Mouse (Mus musculus) forebrain, embryonic 14.5 days (tissue): ENCODE measurements around the gene Ttc16. TPM values are rescaled to one million over a fixed set of nuclear protein-coding genes. Genes with fewer than 3 reads are reported as not detected.

Experiments
- ATAC-seq: fragments of 200-750 bp; cut with Nextera tagmentation; 2 replicates; pipeline ENCODE4 v1.8.0; 2017; ENCODE audit warnings: mild to moderate bottlenecking, moderate library complexity
- DNase-seq: peaks from one replicate; pipeline ENCODE4 v3.0.0-alpha.2; 2015; ENCODE audit warnings: low spot score
- H3K27ac ChIP-seq: fragments of 300-500 bp; sonication (generic); 2 replicates; pipeline ENCODE4 v1.5.1; 2014; ENCODE audit warnings: low read depth, mild to moderate bottlenecking, control low read depth, low read length, moderate library complexity
- H3K27me3 ChIP-seq: fragments of 300-500 bp; sonication (generic); replicated peaks from 2 replicates; pipeline ENCODE4 v1.6.1; 2014; ENCODE audit warnings: low read length, control low read depth, mixed read lengths; ENCODE audit not compliant: control insufficient read depth, insufficient read depth
- H3K36me3 ChIP-seq: fragments of 300-500 bp; sonication (generic); 2 replicates; pipeline ENCODE4 v1.6.1; 2014; ENCODE audit warnings: low read length, control low read depth; ENCODE audit not compliant: control insufficient read depth, insufficient read depth
- H3K4me1 ChIP-seq: fragments of 300-500 bp; sonication (generic); 2 replicates; pipeline ENCODE4 v1.6.1; 2014; ENCODE audit warnings: antibody characterized with exemption, low read length, control low read depth; ENCODE audit not compliant: control insufficient read depth, insufficient read depth
- H3K4me2 ChIP-seq: fragments of 300-500 bp; sonication (generic); 2 replicates; pipeline ENCODE4 v1.6.1; 2014; ENCODE audit warnings: mild to moderate bottlenecking, control low read depth, low read length
- H3K4me3 ChIP-seq: fragments of 300-500 bp; sonication (generic); 2 replicates; pipeline ENCODE4 v1.5.1; 2014; ENCODE audit warnings: low read depth, low read length, control low read depth
- H3K9ac ChIP-seq: fragments of 300-500 bp; sonication (generic); 2 replicates; pipeline ENCODE4 v1.6.1; 2014; ENCODE audit warnings: mild to moderate bottlenecking, low read length, control low read depth, moderate library complexity
- H3K9me3 ChIP-seq: fragments of 300-500 bp; sonication (generic); replicated peaks from 2 replicates; pipeline ENCODE4 v1.6.1; 2016; ENCODE audit warnings: low read length, control low read depth, mixed read lengths; ENCODE audit not compliant: control insufficient read depth
- WGBS: fragments of 180-500 bp; shearing (Covaris S2); extraction: QIAGEN DNeasy Blood & Tissue Kit; methylation state at CpG from one replicate; pipeline ENCODE4 v1.1.7; 2014; 5-methylcytosine and 5-hydroxymethylcytosine counted together
- polyA plus RNA-seq: library from polyadenylated mRNA; unstranded; fragments of >200 nt; fragmentation: Nextera tagmentation; extraction: Ambion mirVana; gene quantifications from 2 replicates; pipeline ENCODE4 v1.2.1, GENCODE M21; 2014

Gene Ttc16
- polyA plus RNA-seq, 1 experiment from 2014 or later, result 0.27 TPM

GRCm38 (mm10) chr2:32817589-32817988, 42.2 kb upstream of the Ttc16 start:
- WGBS, result 53% methylated on average over 7 of the region's 7 CpGs
- H3K27ac ChIP-seq, result peak overlapping the region; percentile 83
- H3K4me2 ChIP-seq, result no peak overlapping the region
- H3K9me3 ChIP-seq, result no peaks in the 10 kb centered on the region
- no peak for DNase-seq
- H3K27me3 ChIP-seq, result no peaks in the 10 kb centered on the region
- H3K36me3 ChIP-seq, result peaks cover 57% of the 10 kb centered on the region
- H3K4me3 ChIP-seq, result no peak overlapping the region
- no peak for ATAC-seq
- H3K4me1 ChIP-seq, result no peaks in the 10 kb centered on the region
- no peak overlapping the region for H3K9ac ChIP-seq

- Histone ChIP-seq H3K4me2 (no peak overlapping the region), H3K9me3 (no peaks in the 10 kb centered on the region), H3K9ac (no peak overlapping the region), H3K4me1 (no peaks in the 10 kb centered on the region), H3K4me3 (no peak overlapping the region), H3K27me3 (no peaks in the 10 kb centered on the region), H3K27ac (peak overlapping the region; percentile 83), H3K36me3 (peaks cover 60% of the 10 kb centered on the region)
- ATAC-seq, result peak; percentile 86
- DNase-seq, result peak; percentile 87
- WGBS, result 56% methylated on average over 17 of the region's 17 CpGs
These were observed 41.6 kb upstream of the Ttc16 start for GRCm38 (mm10) chr2:32816946-32817581.

- no peak overlapping the region for H3K9ac ChIP-seq
- DNase-seq (peak; percentile 52), ATAC-seq (peak; percentile 69)
- no peak overlapping the region for H3K4me2 ChIP-seq
- H3K36me3 ChIP-seq, result peaks cover 66% of the 10 kb centered on the region
- no peaks in the 10 kb centered on the region for H3K9me3 ChIP-seq
- no peaks in the 10 kb centered on the region for H3K4me1 ChIP-seq
- no peak overlapping the region for H3K4me3 ChIP-seq
- H3K27ac ChIP-seq, result peak overlapping the region; percentile 83
- no peaks in the 10 kb centered on the region for H3K27me3 ChIP-seq
- 58% methylated on average over 2 of the region's 2 CpGs for WGBS
These were observed 41.1 kb upstream of the Ttc16 start for GRCm38 (mm10) chr2:32816497-32816896.

GRCm38 (mm10) chr2:32811959-32812358, 36.5 kb upstream of the Ttc16 start:
- DNase-seq, result no peak
- WGBS, result 86% methylated on average over 8 of the region's 8 CpGs
- H3K36me3 ChIP-seq, result peaks cover 77% of the 10 kb centered on the region
- H3K9me3 ChIP-seq, result no peaks in the 10 kb centered on the region
- no peak overlapping the region for H3K9ac ChIP-seq
- ATAC-seq, result no peak
- no peak overlapping the region for H3K4me3 ChIP-seq
- H3K4me2 ChIP-seq, result no peak overlapping the region
- no peaks in the 10 kb centered on the region for H3K27me3 ChIP-seq
- H3K4me1 ChIP-seq, result no peaks in the 10 kb centered on the region
- H3K27ac ChIP-seq, result no peak overlapping the region

GRCm38 (mm10) chr2:32808816-32809566, 33.6 kb upstream of the Ttc16 start:
- no peaks in the 10 kb centered on the region for H3K27me3 ChIP-seq
- H3K4me1 ChIP-seq, result no peaks in the 10 kb centered on the region
- DNase-seq (no peak), ATAC-seq (no peak)
- peaks cover 78% of the 10 kb centered on the region for H3K36me3 ChIP-seq
- WGBS, result 93% methylated on average over 14 of the region's 14 CpGs
- H3K4me3 ChIP-seq, result no peak overlapping the region
- no peaks in the 10 kb centered on the region for H3K9me3 ChIP-seq
- H3K27ac ChIP-seq, result no peak overlapping the region
- H3K4me2 ChIP-seq, result no peak overlapping the region
- no peak overlapping the region for H3K9ac ChIP-seq

- H3K4me2 ChIP-seq, result no peak overlapping the region
- DNase-seq, result no peak
- 80% methylated on average over 10 of the region's 10 CpGs for WGBS
- H3K27me3 ChIP-seq, result no peaks in the 10 kb centered on the region
- H3K9me3 ChIP-seq, result no peaks in the 10 kb centered on the region
- no peak overlapping the region for H3K27ac ChIP-seq
- peaks cover 83% of the 10 kb centered on the region for H3K36me3 ChIP-seq
- ATAC-seq, result no peak
- no peak overlapping the region for H3K9ac ChIP-seq
- H3K4me1 ChIP-seq, result no peaks in the 10 kb centered on the region
- no peak overlapping the region for H3K4me3 ChIP-seq
These were observed 23.0 kb upstream of the Ttc16 start for GRCm38 (mm10) chr2:32798251-32798962.

- WGBS, result 75% methylated on average over 13 of the region's 13 CpGs
- Histone ChIP-seq H3K36me3 (peaks cover 78% of the 10 kb centered on the region), H3K9ac (no peak overlapping the region), H3K27ac (no peak overlapping the region), H3K4me1 (no peaks in the 10 kb centered on the region), H3K27me3 (no peaks in the 10 kb centered on the region), H3K4me2 (no peak overlapping the region), H3K4me3 (no peak overlapping the region), H3K9me3 (no peaks in the 10 kb centered on the region)
- no peak for ATAC-seq
- DNase-seq, result no peak
These were observed 20.4 kb upstream of the Ttc16 start for GRCm38 (mm10) chr2:32795748-32796418.

- no peak overlapping the region for H3K4me3 ChIP-seq
- no peak overlapping the region for H3K4me2 ChIP-seq
- no peak overlapping the region for H3K9ac ChIP-seq
- ATAC-seq, result no peak
- DNase-seq, result no peak
- WGBS, result 73% methylated on average over 6 of the region's 6 CpGs
- peaks cover 45% of the 10 kb centered on the region for H3K36me3 ChIP-seq
- H3K27ac ChIP-seq, result no peak overlapping the region
- no peaks in the 10 kb centered on the region for H3K27me3 ChIP-seq
- H3K4me1 ChIP-seq, result no peaks in the 10 kb centered on the region
- no peaks in the 10 kb centered on the region for H3K9me3 ChIP-seq
These were observed 15.9 kb upstream of the Ttc16 start for GRCm38 (mm10) chr2:32791297-32791696.
